Mouse (Mus musculus) bone marrow macrophage, adult 2 months (primary cell): Measurements from ENCODE around the gene Aasdh.

Source experiments
- CTCF ChIP-seq: IDR thresholded peaks from 2 replicates; pipeline ENCODE4 v1.5.1; 2012; ENCODE audit warnings: low read depth, mild to moderate bottlenecking, low read length, moderate library complexity
- POLR2A ChIP-seq: IDR thresholded peaks from 2 replicates; pipeline ENCODE4 v1.6.1; 2012; ENCODE audit warnings: mild to moderate bottlenecking, low read depth, low read length, borderline replicate concordance

GRCm38 (mm10) chr5:76947758-76948157 is 42.4 kb upstream of the Aasdh start:
- TF ChIP-seq CTCF (no peak), POLR2A (no peak)
